Mouse (Mus musculus) adrenal gland, postnatal 4 days (tissue): ENCODE measurements around the gene Rpl18. TPM values are rescaled to one million over a fixed set of nuclear protein-coding genes. Genes with fewer than 3 reads are reported as not detected.

Experiments used
- total RNA-seq, 2 experiments: library from RNA; stranded (reverse); gene quantifications; 2 replicates each; pipeline ENCODE4 v1.2.3; 2021

Gene Rpl18
- total RNA-seq, 2 experiments from 2014 or later = 1,215 to 1,230 TPM

Other genes with a start within 250 kb of the Rpl18 start
- 10 to 100 TPM; 75.8 to 78.4 TPM for gene Bax, start 248.6 kb upstream of the Rpl18 start, total RNA-seq
- under 1 TPM; 0.45 to 0.54 TPM for gene Tulp2, start 233.6 kb upstream of the Rpl18 start, total RNA-seq
- 10 to 100 TPM; 14.9 to 20.7 TPM for gene Gm45808, start 228.6 kb upstream of the Rpl18 start, total RNA-seq
- gene Dhdh, start 226.7 kb upstream of the Rpl18 start, total RNA-seq = 10 to 100 TPM; 35.0 to 38.8 TPM
- gene Nucb1, start 205.1 kb upstream of the Rpl18 start, total RNA-seq = 100 to 1,000 TPM; 236 to 239 TPM
- 10 to 100 TPM; 36.9 to 45.1 TPM for gene Ppp1r15a, start 189.2 kb upstream of the Rpl18 start, total RNA-seq
- 10 to 100 TPM; 12.5 to 17.5 TPM for gene Plekha4, start 189.1 kb upstream of the Rpl18 start, total RNA-seq
- 1 to 10 TPM; 1.3 to 1.8 TPM for gene Hsd17b14, start 160.6 kb upstream of the Rpl18 start, total RNA-seq
- 10 to 100 TPM; 96.4 to 96.5 TPM for gene Bcat2, start 145.3 kb upstream of the Rpl18 start, total RNA-seq
- under 1 TPM in 1 of 2 experiments, not detected in 1; 0.34 TPM for gene Fgf21, start 100.0 kb upstream of the Rpl18 start, total RNA-seq
- gene Fut1, start 98.2 kb upstream of the Rpl18 start, total RNA-seq = under 1 TPM in 1 of 2 experiments, not detected in 1; 0.22 TPM
- gene Izumo1, start 93.6 kb upstream of the Rpl18 start, total RNA-seq = 1 to 10 TPM in 1 of 2 experiments, under 1 TPM in 1; 0.54 to 1.1 TPM
- 10 to 100 TPM; 31.1 to 31.2 TPM for gene Rasip1, start 88.0 kb upstream of the Rpl18 start, total RNA-seq
- 10 to 100 TPM; 11.5 to 14.2 TPM for gene Mamstr, start 75.5 kb upstream of the Rpl18 start, total RNA-seq
- gene Fut2, start 49.1 kb upstream of the Rpl18 start, total RNA-seq = under 1 TPM in 1 of 2 experiments, not detected in 1; 0.42 TPM
- gene Ntn5, start 31.4 kb upstream of the Rpl18 start, total RNA-seq = under 1 TPM in 1 of 2 experiments, not detected in 1; 0.20 TPM
- under 1 TPM; 0.11 to 0.28 TPM for gene Sec1, start 21.1 kb upstream of the Rpl18 start, total RNA-seq
- 10 to 100 TPM; 15.1 to 16.4 TPM for gene Car11, start 15.6 kb upstream of the Rpl18 start, total RNA-seq
- 100 to 1,000 TPM; 101 to 129 TPM for gene Dbp, start 10.4 kb upstream of the Rpl18 start, total RNA-seq
- 10 to 100 TPM; 30.1 to 33.3 TPM for gene Sphk2, start 2.5 kb downstream of the Rpl18 start, total RNA-seq
- under 1 TPM; 0.45 to 0.62 TPM for gene Fam83e, start 5.8 kb downstream of the Rpl18 start, total RNA-seq
- gene Spaca4, start 10.4 kb downstream of the Rpl18 start, total RNA-seq = not detected
- gene Lmtk3, start 68.3 kb downstream of the Rpl18 start, total RNA-seq = 10 to 100 TPM; 17.2 to 18.8 TPM
- 1 to 10 TPM in 1 of 2 experiments, under 1 TPM in 1; 0.64 to 1.0 TPM for gene Sult2b1, start 69.2 kb downstream of the Rpl18 start, total RNA-seq
- 100 to 1,000 TPM; 124 to 126 TPM for gene Cyth2, start 99.1 kb downstream of the Rpl18 start, total RNA-seq
- gene Kcnj14, start 109.3 kb downstream of the Rpl18 start, total RNA-seq = under 1 TPM; 0.45 to 0.53 TPM
- 10 to 100 TPM; 28.2 to 28.3 TPM for gene Grwd1, start 115.5 kb downstream of the Rpl18 start, total RNA-seq
- gene Kdelr1, start 157.3 kb downstream of the Rpl18 start, total RNA-seq = 100 to 1,000 TPM; 147 to 148 TPM
- gene Grin2d, start 162.9 kb downstream of the Rpl18 start, total RNA-seq = 1 to 10 TPM; 2.0 to 2.1 TPM
- gene Syngr4, start 181.3 kb downstream of the Rpl18 start, total RNA-seq = under 1 TPM; 0.79 to 0.95 TPM
- gene Tmem143, start 181.5 kb downstream of the Rpl18 start, total RNA-seq = 10 to 100 TPM; 30.2 to 33.3 TPM
- 100 to 1,000 TPM; 191 to 202 TPM for gene Emp3, start 205.9 kb downstream of the Rpl18 start, total RNA-seq
- 1 to 10 TPM; 8.8 to 10.0 TPM for gene Ccdc114, start 208.6 kb downstream of the Rpl18 start, total RNA-seq